Mouse (Mus musculus) retina, adult 2 months (tissue): Measurements from ENCODE around the gene Hsdl2.

Experiments
- DNase-seq: peaks from one replicate; pipeline ENCODE4 v3.0.0-alpha.2; 2012; ENCODE audit warnings: low read depth, low spot score

Gene Hsdl2

DNA sequence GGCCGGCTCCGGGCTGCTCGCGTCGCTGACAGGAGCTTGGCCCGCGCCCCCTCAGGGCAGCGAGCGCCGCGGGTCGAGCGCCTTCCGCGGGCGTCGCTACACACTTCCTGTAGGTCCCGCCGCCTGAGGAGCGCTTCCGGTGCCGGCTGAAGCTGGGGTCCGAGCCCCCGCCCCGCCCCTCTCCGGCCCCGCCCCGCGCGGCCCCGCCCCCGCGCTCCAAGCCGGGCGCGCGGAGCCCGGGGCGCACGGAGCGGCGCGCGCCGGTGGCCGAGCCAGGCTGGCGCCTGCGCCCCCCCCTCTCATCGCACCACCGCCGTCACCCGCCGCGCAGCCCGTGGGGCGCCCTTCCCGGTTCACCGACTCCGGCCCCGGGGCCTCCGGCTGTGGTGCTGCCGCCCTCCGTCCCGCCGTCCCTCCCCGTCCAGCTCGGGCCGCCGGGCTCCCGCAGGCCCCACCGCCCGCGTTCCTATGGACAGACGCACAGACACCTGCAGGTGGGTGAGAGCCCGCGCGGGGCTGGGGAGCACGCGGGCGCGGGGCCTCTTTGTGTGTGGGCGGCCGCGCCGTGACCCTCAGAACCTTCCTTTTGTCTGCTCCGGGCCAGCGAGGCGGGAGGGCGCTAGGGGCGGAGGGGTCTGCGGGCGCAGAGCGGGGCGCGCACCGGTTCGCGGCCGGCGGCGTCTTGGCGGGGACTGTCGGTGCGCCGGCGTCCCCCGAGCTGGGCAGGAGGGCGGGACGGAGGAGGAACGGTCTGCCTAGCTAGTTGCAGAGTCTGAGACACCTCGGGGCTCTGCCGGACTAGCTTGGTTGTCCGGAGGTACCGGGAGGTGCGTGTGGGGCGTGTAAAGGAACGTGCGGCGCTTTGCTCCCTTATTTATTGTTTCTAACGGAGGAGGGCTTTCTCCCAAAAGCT lies 44.9 kb downstream of the Hsdl2 start, which contains the start of gene E130308A19Rik:
Gene E130308A19Rik (plus strand): TSS at position 214 of the 913 bp plus-strand sequence.
- peak; percentile 64 for DNase-seq

DNA sequence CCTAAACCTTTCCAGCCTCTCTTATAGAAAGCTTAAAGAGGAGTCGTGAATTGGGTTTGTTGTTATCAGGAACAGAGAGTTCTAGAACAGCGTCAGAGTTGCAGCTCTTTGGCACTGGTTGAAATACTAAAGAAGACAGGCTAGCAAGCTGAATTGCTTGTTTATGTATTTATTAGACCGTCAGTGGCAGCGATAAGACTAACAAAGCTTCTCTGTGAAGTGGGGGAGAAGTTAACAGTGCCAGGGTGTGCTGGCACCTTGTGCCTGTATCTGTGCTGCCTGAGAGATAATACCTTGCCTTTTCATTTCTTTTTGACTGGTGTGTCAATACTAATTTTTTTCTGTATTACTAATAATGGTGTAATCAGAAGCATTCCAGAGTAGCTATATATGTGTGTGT lies 46.9 kb downstream of the Hsdl2 start:
- DNase-seq: no peak

DNA sequence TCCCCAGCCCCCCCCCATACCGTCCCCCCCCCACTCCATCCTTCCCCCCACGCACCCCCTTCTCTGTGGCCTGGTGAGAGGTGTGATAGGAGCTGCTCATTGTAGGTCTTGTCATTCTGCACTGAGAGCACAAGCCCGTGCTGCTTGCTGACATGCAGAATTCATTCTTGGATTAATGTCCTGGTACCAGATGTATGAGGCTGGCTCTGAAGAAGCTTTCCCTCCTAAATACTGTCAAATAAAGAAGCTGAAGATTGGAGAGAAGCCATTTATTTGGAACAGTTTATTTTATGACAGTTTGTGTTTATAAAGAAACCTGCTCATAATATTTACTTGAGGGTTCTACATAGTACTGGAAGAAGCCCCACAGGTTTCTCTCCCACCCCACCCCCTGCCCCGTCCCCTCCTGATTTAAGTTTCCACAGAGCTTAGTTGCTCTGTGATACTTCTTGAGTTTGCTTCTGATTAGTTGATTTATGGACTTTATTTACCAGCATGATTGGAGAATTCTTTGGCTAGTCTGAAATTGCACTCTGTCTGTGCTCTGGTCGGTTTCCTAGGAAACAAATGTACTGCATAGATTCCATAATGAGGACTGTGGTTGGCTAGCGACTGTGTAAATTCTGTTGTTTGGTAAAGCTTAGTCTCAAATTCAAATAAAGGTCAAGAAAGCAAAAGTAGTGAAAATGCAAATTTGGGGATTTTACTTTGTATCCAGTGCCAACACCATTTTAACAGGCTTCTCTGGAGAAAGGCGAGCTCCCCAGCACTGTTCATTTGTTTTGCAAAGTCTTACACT lies 47.9 kb downstream of the Hsdl2 start:
- no peak for DNase-seq

DNA sequence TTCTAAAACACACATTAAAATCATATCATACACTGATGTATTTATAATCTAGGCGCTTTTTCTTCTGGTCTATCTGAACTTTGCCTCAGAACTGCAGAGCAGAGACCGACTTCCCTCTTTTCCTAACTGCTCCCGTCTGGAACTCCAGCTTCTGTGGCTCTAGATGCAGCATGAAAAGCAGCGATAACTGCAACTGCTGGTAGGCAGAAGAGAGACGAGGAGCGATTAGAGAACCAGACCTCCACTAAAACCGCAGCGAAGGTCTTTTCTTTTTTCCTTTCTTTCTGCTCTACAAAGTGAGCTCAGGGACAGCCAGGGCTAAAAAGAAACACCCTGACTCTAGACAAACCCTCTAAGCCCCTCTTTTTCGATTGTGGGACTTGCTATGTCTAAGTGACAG lies 48.8 kb downstream of the Hsdl2 start:
- DNase-seq: no peak

DNA sequence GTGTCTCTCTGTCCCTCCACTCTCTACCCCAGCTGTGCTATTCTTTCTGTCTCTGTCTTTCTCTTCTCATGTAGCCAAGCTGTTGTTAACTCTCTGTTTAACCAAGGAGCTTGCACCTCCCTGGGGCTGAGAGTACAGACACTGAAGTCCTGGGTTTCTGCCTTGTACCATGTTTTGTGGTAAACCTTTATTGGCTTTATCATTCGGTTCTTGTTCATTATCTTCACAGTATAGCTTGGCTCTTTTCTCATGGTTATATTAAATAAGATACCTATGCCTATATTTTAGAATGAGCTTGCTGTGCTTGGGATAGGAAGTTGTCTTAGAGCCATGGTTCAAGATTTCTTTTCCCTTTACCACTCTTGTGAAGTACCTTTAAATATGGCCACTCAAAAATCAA lies 53.2 kb downstream of the Hsdl2 start:
- no peak for DNase-seq

DNA sequence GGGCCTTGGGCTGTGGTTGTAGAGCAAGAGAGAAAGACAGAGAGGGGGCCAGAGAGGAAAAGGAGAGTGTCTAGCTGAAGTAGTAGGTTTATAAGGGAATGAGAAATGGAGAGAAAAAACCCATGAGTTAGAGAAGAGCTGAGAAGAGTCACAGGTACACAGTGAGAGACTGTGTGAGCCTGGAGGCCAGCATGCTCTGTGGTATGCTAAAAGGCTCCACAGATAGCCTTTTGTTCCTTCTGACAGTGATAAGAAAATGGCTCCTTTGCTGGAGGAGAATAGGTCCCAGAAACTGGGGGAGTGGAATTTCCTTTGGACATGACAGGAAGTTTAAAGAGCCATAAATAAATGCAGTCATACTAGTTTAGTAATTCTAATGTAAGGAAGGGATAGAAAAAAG lies 57.8 kb downstream of the Hsdl2 start:
- DNase-seq: no peak

DNA sequence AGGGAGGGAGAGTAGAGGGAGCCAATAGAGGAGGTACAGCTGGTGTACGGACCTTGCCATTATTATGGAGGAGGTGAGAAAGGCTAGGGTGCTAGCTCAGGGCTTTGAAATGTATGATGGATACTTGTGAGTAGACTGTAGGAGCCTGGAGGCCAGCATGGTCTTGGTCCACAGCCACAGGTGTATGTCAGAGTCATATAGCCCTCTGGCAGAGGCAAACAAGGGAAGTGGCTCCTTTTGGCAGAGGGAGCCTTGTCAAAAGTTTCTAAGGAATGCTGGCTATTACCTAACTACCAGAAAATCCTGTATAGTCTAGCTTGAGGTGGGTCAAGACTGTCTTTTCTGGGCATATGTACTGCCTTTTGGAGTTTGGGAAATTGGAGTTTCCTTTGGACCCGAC lies 59.4 kb downstream of the Hsdl2 start:
- DNase-seq: no peak

DNA sequence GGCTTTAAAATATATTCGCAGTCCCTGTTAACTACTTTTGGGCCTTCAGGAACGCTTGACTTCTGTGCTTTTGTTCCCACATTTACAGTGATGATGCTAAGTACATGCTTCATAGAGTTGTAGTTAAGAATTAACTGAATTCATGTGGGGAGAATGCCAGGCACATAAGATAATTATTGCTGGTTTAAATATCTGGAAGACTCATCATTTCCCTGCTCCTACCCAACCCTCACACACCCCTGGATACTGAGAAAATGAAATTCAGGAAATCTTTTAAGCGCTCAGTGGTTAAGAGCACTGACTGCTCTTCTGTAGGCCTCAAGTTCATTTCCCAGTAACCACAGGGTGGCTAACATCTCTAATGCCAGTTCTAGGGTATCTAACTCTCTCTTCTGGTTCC lies 60.7 kb downstream of the Hsdl2 start:
- no peak for DNase-seq

DNA sequence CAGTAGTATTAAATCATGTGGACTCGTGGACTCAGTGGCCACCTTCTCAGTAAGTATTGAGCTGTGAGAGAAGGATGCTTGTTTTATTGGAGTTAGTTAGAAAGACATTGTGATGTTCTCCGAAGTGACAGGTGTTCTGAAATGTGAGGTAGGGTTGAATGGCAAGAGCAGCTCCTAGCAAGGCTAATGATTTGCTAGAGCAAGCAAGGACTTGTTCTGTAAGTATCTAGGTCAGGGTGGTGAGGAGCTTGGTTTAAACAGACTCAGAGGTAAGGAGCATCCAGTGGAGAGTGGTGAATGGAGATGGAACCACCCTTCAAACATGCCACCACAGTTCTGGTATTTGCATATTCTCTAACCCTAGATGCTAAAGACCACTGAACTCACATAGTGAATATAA lies 61.3 kb downstream of the Hsdl2 start:
- DNase-seq: no peak

DNA sequence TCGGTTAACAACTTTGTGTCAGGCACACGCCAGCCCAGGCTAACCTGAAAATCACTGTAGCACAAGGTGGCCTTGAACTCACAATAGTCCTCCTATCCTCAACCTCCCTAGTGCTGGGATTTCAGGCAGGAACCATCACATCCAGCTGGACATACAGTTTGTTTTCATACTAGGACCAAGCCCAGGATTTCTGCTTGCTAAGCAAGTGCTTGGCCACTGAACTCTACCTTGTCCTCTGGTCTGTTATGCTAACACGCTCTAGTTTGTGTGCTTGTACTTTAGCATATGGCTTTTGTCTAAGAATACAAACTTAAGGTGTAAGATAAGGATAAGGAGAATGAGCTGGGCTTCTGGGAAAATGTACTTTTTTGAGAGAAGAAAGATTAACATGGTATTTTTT lies 63.1 kb downstream of the Hsdl2 start:
- DNase-seq: no peak

DNA sequence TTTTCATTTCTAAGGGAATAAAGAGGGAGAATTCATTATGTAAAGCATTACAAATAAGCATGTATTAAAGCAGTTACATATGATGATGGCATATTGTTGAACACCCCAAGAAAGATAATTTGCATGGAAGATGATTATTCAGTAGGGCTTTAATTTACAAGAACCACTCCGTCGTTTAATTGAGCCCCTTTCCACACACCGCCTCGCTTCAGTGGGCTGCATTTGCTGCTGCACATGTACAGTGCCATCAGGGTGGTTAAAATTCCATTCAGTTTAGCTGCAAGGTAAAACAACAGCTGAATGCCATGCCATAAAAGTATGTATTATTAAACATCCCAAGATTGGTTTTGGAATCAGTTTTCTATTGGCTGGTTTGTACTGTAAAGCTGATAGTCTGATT lies 63.6 kb downstream of the Hsdl2 start:
- no peak for DNase-seq

DNA sequence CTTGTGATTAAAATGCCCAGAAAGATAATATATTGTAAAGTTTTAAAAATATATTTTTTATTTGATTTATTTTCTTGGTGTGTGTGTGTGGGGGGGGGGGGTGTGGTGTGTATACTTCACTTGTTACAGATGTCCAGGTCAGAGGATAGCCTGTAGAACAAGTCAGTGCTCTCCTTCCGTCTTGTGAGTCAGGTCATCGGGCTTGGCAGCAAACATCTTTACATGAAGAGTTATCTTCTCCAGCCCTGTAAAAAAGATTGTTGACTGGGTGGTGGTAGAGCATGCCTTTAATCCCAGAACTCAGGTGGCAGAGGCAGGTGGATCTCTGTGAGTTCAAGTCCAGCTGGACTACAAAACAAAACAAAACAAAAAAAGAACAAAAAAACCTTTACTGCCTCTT lies 64.2 kb downstream of the Hsdl2 start:
- no peak for DNase-seq

DNA sequence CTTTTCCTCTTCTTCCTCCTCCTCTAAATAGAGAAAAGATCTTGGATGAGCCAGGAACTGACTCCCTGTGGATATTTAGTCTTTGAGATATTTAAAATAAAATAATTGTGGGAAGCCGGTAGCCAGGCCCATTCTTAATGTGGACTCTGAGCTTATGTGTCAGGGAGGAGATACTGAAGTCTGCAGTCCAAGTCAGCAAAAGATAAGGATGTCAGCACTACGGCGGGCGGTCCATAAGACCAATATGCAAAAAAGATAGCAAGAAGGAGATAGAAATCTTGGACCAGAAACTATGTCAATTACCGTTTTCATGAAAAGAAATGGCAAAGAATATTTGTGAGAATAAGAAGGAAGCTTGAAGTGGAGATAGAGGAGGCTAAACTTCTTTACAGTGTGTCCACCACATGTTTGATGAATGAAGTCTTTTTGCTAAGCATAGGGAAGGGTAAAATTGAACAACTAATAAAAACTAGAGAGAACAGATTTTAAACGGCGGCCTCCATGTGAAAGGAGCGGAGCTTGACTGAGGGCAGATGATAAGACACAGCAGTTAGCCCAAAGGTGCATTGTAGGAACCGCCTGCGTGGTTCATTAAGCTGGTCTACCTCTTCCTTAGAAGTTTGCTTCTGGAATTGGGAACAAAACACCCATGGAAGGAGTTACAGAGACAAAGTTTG lies 64.8 kb downstream of the Hsdl2 start:
- DNase-seq: no peak

DNA sequence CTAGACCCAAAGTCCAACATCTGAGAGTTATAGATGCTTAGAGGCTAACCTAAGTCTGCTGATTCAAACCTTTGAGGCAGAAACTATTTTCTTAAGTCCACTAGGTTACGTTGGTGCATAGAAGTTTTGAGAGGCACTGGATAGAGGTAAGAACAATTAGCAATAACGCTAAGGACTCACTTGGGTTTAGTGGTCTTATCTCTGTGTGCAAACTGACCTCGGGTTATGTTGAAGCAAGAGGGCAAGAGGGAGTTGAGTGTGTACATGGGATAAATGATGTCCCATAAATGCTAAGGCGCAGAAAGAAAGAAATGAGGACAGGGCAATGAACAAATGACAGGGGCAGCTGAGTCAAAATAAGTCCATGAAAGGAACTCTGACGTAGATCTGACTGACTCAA lies 67.8 kb downstream of the Hsdl2 start:
- no peak for DNase-seq

DNA sequence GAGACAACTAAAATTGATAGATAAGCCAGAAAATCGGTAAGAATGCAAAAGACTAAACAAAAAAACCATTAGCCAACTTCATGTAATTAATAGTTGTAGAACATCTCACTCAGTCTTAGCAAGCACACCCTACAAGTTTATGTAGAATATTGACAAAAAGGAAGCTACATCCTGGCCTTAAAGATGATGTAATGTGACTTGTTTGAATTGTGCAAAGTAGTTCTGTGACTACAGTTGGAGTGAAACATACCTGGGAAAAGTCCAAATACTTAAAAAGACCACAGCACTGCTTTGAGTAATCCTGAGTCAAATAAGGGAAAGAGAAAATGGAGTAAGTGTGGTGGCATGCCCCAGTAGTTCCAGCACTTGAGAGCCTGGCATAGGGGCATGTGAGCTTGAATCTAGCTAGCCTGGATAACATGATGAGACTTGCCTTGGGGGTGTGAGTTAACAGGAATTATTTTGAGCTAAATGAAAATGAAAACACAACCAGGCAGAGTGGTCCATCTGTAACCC lies 70.9 kb downstream of the Hsdl2 start:
- no peak for DNase-seq

DNA sequence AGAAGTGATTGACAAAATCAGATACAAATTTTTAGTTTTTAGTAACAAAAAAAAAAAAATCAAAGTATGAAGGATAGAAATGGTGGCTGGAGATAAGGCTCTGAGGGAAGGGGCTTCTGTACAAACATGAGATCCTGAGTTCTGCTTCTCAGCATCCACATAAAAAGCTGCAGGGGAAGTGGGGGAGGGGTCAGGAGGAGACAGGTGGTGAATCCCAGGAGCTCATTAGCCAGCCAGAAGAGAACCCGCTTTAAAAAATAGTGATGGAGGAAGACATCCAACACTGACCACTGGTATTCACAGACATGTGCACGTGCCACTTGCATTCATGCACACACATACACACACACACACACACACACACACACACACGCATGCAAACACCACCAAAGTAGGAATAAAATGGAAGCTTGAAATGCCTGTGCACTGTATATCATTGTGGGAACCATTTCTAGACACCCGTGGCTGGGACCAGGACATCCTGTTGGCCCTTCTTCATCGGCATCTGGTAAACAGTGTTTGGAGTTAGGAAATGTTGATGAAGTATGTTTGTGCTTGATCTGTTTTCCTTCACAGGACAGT lies 74.8 kb downstream of the Hsdl2 start:
- no peak for DNase-seq

DNA sequence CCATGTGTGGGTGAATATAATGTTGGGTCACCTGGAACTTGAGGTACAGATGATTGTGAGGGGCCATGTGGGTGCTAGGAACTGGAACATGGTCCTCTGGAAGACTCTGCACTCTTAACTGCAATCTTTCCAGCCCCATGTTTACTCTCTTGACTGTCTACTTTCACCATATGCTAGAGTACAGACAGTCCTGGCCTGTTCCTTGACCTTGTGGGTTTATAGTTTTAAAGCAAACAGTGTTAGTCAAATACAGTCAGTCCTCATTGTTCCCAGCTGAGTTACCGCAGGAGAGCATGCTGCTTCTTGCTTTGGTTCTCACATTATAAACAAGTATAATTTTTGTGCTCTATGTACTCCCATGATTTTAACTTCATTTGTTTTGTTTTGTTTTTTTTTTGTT lies 80.8 kb downstream of the Hsdl2 start:
- DNase-seq: no peak

DNA sequence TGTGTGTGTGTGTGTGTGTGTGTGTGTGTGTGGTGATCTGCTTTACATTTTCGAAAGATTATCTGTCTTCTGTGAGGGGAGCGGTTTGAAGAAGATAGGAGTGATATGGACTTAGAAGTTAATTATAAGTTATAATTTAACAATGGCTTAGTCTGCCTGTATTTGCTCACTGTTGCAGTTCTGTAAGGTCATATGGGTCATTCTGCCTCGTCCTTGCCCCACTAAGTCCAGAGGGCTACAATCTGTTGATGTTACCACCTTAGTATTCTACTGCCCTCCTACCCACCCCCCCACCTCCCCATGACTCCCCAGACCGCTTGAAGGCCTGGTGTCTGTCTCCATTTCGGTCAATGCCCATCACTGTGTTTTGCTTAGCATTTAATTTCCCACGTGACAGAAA lies 82.1 kb downstream of the Hsdl2 start:
- DNase-seq: no peak

DNA sequence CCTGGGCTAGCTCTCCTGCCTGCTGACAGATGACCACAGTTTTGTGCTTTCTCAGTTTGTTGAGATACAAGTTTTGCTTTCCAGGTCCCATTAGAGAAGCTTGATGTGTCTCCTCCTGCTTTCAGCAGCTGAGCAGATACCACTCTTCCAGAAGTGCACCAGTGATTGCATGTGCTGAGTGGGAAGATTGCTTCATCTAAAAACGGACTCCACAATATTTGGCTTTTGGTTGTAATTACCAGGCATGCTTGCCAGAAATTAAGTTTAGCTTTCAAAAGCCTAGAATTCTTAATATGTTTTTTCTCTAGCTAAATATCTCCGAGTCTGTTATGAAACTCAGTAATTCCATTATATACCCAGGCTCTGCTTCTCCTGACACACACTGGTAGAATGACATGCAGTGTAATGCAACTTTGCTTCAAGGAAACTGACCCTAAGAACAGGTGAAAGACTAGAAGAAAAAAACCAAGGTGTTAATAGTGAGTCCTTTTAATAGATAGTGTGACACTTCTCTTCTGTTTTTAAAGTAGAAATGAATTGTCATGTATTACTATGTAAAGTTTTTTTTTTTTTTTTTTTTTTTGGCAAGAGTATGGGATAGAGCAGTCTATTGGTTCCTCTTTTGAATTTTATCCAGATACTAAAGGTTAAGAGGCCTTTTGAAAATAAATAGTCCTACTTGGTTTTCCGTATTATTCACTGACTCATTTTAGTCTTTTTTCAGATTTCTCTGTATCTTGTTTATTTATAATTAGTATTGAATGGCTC lies 85.4 kb downstream of the Hsdl2 start:
- no peak for DNase-seq

DNA sequence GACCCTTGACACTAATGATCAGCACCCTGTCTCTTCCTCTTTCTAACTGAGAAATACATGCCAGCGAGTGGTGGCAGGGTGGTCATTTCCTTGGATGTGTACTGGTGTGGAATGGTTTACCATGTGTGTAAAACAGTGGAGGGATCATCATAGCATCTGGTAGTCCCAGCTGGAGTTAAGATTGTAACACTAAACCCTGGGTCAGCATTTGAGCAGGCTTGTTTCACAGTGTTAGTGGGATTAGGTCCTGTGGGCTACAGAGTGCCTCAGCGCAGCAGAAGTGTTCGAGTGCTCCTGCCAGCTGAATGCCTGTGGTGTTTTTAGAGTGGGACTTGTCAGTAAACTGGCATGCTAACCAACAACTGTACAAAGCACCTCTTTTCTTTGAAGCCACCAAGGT lies 86.7 kb downstream of the Hsdl2 start:
- DNase-seq: peak; percentile 46
